Mouse (Mus musculus) forebrain, embryonic 16.5 days (tissue): ENCODE measurements around the gene Tdo2. TPM values are rescaled to one million over a fixed set of nuclear protein-coding genes. Genes with fewer than 3 reads are reported as not detected.

Source experiments
- ATAC-seq: fragments of 200-750 bp; cut with Nextera tagmentation; 2 replicates; pipeline ENCODE4 v1.8.0; 2017; ENCODE audit warnings: mild to moderate bottlenecking, moderate library complexity
- H3K27ac ChIP-seq: fragments of 300-500 bp; sonication (generic); 2 replicates; pipeline ENCODE4 v1.5.1; 2014; ENCODE audit warnings: low read length, control low read depth
- H3K27me3 ChIP-seq: fragments of 300-500 bp; sonication (generic); replicated peaks from 2 replicates; pipeline ENCODE4 v1.6.1; 2014; ENCODE audit warnings: low read length; ENCODE audit not compliant: control insufficient read depth, insufficient read depth
- H3K36me3 ChIP-seq: fragments of 300-500 bp; sonication (generic); 2 replicates; pipeline ENCODE4 v1.6.1; 2014; ENCODE audit not compliant: control insufficient read depth, insufficient read depth
- H3K4me1 ChIP-seq: fragments of 300-500 bp; sonication (generic); replicated peaks from 2 replicates; pipeline ENCODE4 v1.6.1; 2014; ENCODE audit warnings: low read length; ENCODE audit not compliant: control insufficient read depth, insufficient read depth
- H3K4me2 ChIP-seq: fragments of 300-500 bp; sonication (generic); 2 replicates; pipeline ENCODE4 v1.6.1; 2014; ENCODE audit warnings: mild to moderate bottlenecking, low read length, control low read depth
- H3K4me3 ChIP-seq: fragments of 300-500 bp; sonication (generic); replicated peaks from 2 replicates; pipeline ENCODE4 v1.5.1; 2014; ENCODE audit warnings: mild to moderate bottlenecking, low read length, control low read depth
- H3K9ac ChIP-seq: fragments of 300-500 bp; sonication (generic); replicated peaks from 2 replicates; pipeline ENCODE4 v1.6.1; 2014; ENCODE audit warnings: low read depth, low read length, control low read depth
- H3K9me3 ChIP-seq: fragments of 300-500 bp; sonication (generic); 2 replicates; pipeline ENCODE4 v1.6.1; 2016; ENCODE audit warnings: low read length; ENCODE audit not compliant: control insufficient read depth
- WGBS: fragments of 180-500 bp; shearing (Covaris S2); extraction: QIAGEN DNeasy Blood & Tissue Kit; methylation state at CpG from one replicate; pipeline ENCODE4 v1.1.7; 2014; 5-methylcytosine and 5-hydroxymethylcytosine counted together
- polyA plus RNA-seq: library from polyadenylated mRNA; unstranded; fragments of >200 nt; fragmentation: Nextera tagmentation; extraction: Ambion mirVana; gene quantifications from 2 replicates; pipeline ENCODE4 v1.2.1, GENCODE M21; 2015

The Tdo2 gene
- polyA plus RNA-seq, 1 experiment from 2014 or later: 1.3 TPM

GRCm38 (mm10) chr3:81916030-81916686, 59.8 kb downstream of the Tdo2 start:
- Histone ChIP-seq H3K9me3 (no peaks in the 10 kb centered on the region), H3K4me2 (no peak overlapping the region), H3K4me3 (no peak overlapping the region), H3K9ac (no peak overlapping the region), H3K27ac (no peak overlapping the region), H3K4me1 (peaks cover 12% of the 10 kb centered on the region), H3K36me3 (no peaks in the 10 kb centered on the region), H3K27me3 (no peaks in the 10 kb centered on the region)
- 68% methylated on average over 5 of the region's 5 CpGs for WGBS
- no peak for ATAC-seq

GRCm38 (mm10) chr3:81910286-81911036, 65.5 kb downstream of the Tdo2 start:
- Histone ChIP-seq H3K27ac (peak overlapping the region; percentile 37), H3K9me3 (no peaks in the 10 kb centered on the region), H3K36me3 (no peaks in the 10 kb centered on the region), H3K4me1 (peaks cover 3% of the 10 kb centered on the region; the same call in 1 of the 2 replicates), H3K4me3 (no peak overlapping the region), H3K27me3 (no peaks in the 10 kb centered on the region), H3K9ac (no peak overlapping the region), H3K4me2 (no peak overlapping the region)
- 12% methylated on average over 6 of the region's 6 CpGs for WGBS
- peak; percentile 94 for ATAC-seq

Other genes starting within 250 kb of the Tdo2 start
- 6.8 and 7.7 TPM in 2 replicates for gene Ctso, start 43.6 kb downstream of the Tdo2 start, polyA plus RNA-seq
- 0.21 TPM in 1 of 2 replicates, not detected in the other for gene Asic5, start 6.1 kb upstream of the Tdo2 start, polyA plus RNA-seq
- gene Gucy1b1, start 98.5 kb upstream of the Tdo2 start, polyA plus RNA-seq: 79.4 and 82.4 TPM in 2 replicates
- gene Gucy1a1, start 169.6 kb upstream of the Tdo2 start, polyA plus RNA-seq: 68.9 and 75.3 TPM in 2 replicates